In the genomic region with DNA sequence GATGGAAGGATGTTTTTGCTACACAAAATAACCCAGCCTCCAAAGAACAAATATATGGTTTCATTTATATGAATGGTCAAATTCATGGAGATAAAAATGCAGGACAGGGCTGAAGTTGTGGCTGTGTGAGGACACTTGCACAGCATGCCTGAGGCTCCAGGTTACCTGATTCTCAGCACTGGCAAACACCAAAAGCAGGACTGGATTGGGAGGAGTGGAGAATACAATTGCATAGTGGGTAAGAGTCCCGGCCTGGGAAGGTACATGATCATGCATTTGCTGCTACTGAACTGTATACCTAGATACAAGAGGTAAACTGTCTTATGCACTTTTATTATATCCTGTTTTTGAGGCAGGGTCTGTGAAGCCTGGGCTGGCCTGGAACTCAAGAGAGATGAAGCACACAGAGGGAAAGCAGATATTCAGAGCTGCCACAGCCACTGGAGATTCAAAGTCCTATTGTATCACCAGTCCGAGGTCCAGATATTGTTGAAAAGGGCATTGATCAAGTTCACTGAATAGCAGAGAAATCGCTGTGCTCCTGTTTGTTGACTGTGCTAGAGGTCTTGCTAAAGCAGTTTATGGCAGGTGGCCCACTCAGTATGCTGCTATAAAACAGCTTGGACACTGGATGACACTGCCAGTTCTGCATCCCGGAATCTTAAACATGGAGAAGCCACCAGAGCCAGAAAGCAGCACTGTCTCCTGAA, we compare ENCODE assay signal across 31 mouse cellular contexts. TPM values are rescaled to one million over a fixed set of nuclear protein-coding genes. Genes with fewer than 3 reads are reported as not detected.
DNase-seq lines count a peak whose midpoint lies in the region; ATAC-seq and TF ChIP-seq lines count a peak whose summit lies in the region.
"Had no signal": no experiment of that assay in that cellular context is flagged by ENCODE, and none has a peak within 500 bp of the region (broad histone marks: within the 10 kb centered on the region; RNA-seq: fewer than 3 reads in every experiment).

No protein-coding gene starts in this region.

- H3K27me3 ChIP-seq in hindbrain, postnatal 0 days (ENCODE audit: insufficient read depth, low read length) = no peaks in the 10 kb centered on the region
- no peaks in the 10 kb centered on the region for H3K27me3 ChIP-seq in hindbrain, embryonic 12.5 days
- no peaks in the 10 kb centered on the region for H3K27me3 ChIP-seq in lung, embryonic 14.5 days (ENCODE audit: insufficient read depth, low read length)
- H3K27me3 ChIP-seq: embryonic facial prominence, embryonic 12.5 days; forebrain, embryonic 15.5 days; hindbrain, embryonic 13.5 days; limb, embryonic 15.5 days had no signal

- peaks cover 34% of the 10 kb centered on the region for H3K36me3 ChIP-seq in hindbrain, postnatal 0 days (ENCODE audit: insufficient read depth, low read length)
- H3K36me3 ChIP-seq in hindbrain, embryonic 12.5 days = peaks cover 44% of the 10 kb centered on the region
- H3K36me3 ChIP-seq in lung, embryonic 14.5 days (ENCODE audit: insufficient read depth) = peaks cover 37% of the 10 kb centered on the region

- H3K4me2 ChIP-seq in hindbrain, postnatal 0 days (ENCODE audit: low read depth, low read length) = no peak overlapping the region
- H3K4me2 ChIP-seq in hindbrain, embryonic 12.5 days (replicated peaks) = no peak overlapping the region
- H3K4me2 ChIP-seq in lung, embryonic 14.5 days = no peak overlapping the region
- H3K4me2 ChIP-seq: embryonic facial prominence, embryonic 12.5 days; forebrain, embryonic 15.5 days; heart, embryonic 11.5 days; hindbrain, embryonic 13.5 days; limb, embryonic 15.5 days had no signal

- 59% methylated on average over 4 of the region's 4 CpGs for WGBS in hindbrain, postnatal 0 days
- 60% methylated on average over 4 of the region's 4 CpGs for WGBS in hindbrain, embryonic 12.5 days
- 60% methylated on average over 4 of the region's 4 CpGs for WGBS in lung, embryonic 14.5 days

- DNase-seq in hindbrain, postnatal 0 days (ENCODE audit: low spot score) = peak; percentile 24
- DNase-seq in lung, embryonic 14.5 days = no peak
- DNase-seq in lung, postnatal 36 days = no peak
- DNase-seq in R1 (ENCODE audit: low read depth, low spot score) = peak; percentile 26
- DNase-seq in brain, adult 2 months (ENCODE audit: low read depth, low spot score) = peak; percentile 43
- no peak for DNase-seq in left cerebral cortex, adult 9 months (ENCODE audit: low spot score in 2 of 2)
- DNase-seq: adrenal gland, adult 2 months; adrenal gland, postnatal 36 days; B cell, adult 2 months; cerebellum, adult 9-11 months; gastrocnemius, adult 2 months; gastrocnemius, postnatal 36 days; heart, adult 18-20 months; heart, postnatal 36 days; kidney, adult 2 months; kidney, postnatal 4 days; layer of hippocampus, postnatal 36 days; lung, adult 2 months; midbrain, embryonic 14.5 days; right cerebral cortex, postnatal 4 days; thymus, adult 2 months; thymus, postnatal 36 days had no signal

- no peak overlapping the region for H3K4me3 ChIP-seq in hindbrain, postnatal 0 days (ENCODE audit: low read length)
- no peak overlapping the region for H3K4me3 ChIP-seq in hindbrain, embryonic 12.5 days
- H3K4me3 ChIP-seq in lung, embryonic 14.5 days (ENCODE audit: low read depth, low read length) = no peak overlapping the region
- H3K4me3 ChIP-seq: embryonic facial prominence, embryonic 12.5 days; forebrain, embryonic 10.5 days; forebrain, embryonic 15.5 days; gastrocnemius, adult 2 months; hindbrain, embryonic 13.5 days; limb, embryonic 10.5 days; limb, embryonic 15.5 days had no signal

- H3K9me3 ChIP-seq in hindbrain, postnatal 0 days (ENCODE audit: low read length) = no peaks in the 10 kb centered on the region
- H3K9me3 ChIP-seq in hindbrain, embryonic 12.5 days (replicated peaks) = no peaks in the 10 kb centered on the region
- H3K9me3 ChIP-seq in lung, embryonic 14.5 days (ENCODE audit: low read depth, low read length) = no peaks in the 10 kb centered on the region
- H3K9me3 ChIP-seq: embryonic facial prominence, embryonic 12.5 days; forebrain, embryonic 10.5 days; forebrain, embryonic 15.5 days; hindbrain, embryonic 13.5 days; limb, embryonic 10.5 days; limb, embryonic 15.5 days had no signal

- H3K27ac ChIP-seq in hindbrain, postnatal 0 days = no peak overlapping the region
- H3K27ac ChIP-seq in hindbrain, embryonic 12.5 days = no peak overlapping the region
- peak overlapping the region; percentile 54 for H3K27ac ChIP-seq in lung, embryonic 14.5 days (ENCODE audit: low read depth)
- H3K27ac ChIP-seq: embryonic facial prominence, embryonic 12.5 days; forebrain, embryonic 10.5 days; forebrain, embryonic 15.5 days; gastrocnemius, adult 2 months; hindbrain, embryonic 13.5 days; limb, embryonic 10.5 days; limb, embryonic 15.5 days had no signal

- 0 out of 2 replicates have a peak, but pooled peaks cover 3% of the 10 kb centered on the region for H3K4me1 ChIP-seq in hindbrain, postnatal 0 days (ENCODE audit: insufficient read depth, low read length)
- peaks cover 6% of the 10 kb centered on the region for H3K4me1 ChIP-seq in hindbrain, embryonic 12.5 days
- H3K4me1 ChIP-seq in lung, embryonic 14.5 days (ENCODE audit: insufficient read depth) = 0 out of 2 replicates have a peak, but pooled peaks cover 3% of the 10 kb centered on the region

- ATAC-seq in hindbrain, postnatal 0 days = no peak
- ATAC-seq in hindbrain, embryonic 12.5 days (ENCODE audit: low FRiP score) = no peak
- ATAC-seq in lung, embryonic 14.5 days (ENCODE audit: insufficient read depth) = no peak
- ATAC-seq: activated CD4-positive, CD25-positive, alpha-beta regulatory T cell, adult 4 months; forebrain, embryonic 15.5 days had no signal

- H3K9ac ChIP-seq in hindbrain, postnatal 0 days (replicated peaks; ENCODE audit: low read length) = no peak overlapping the region
- no peak overlapping the region for H3K9ac ChIP-seq in hindbrain, embryonic 12.5 days
- no peak overlapping the region for H3K9ac ChIP-seq in lung, embryonic 14.5 days
- H3K9ac ChIP-seq: embryonic facial prominence, embryonic 12.5 days; forebrain, embryonic 15.5 days; hindbrain, embryonic 13.5 days; limb, embryonic 15.5 days had no signal

- no peak for TF ChIP-seq CTCF in hindbrain, postnatal 0 days (IDR thresholded peaks at IDR 0.05; ENCODE audit: low read depth)
- no peak for TF ChIP-seq CTCF in lung, embryonic 14.5 days (IDR thresholded peaks at IDR 0.05; ENCODE audit: low read depth)

RNA-seq across cellular contexts. Expression of a gene that starts 3.2 kb away (rescaled TPM):
- total RNA-seq in hindbrain, postnatal 0 days (2014; rRNA removed) = 49.7 and 52.0 TPM in 2 replicates
- polyA plus RNA-seq in hindbrain, postnatal 0 days (2015; fragmentation: Nextera tagmentation; extraction: Ambion mirVana) = 102 and 106 TPM in 2 replicates
- 80.6 and 89.5 TPM in 2 replicates for polyA plus RNA-seq in hindbrain, embryonic 12.5 days (2016; fragmentation: Nextera tagmentation; extraction: Ambion mirVana)
- polyA plus RNA-seq in lung, embryonic 14.5 days (2014; fragmentation: Nextera tagmentation; extraction: Ambion mirVana) = 68.0 and 74.7 TPM in 2 replicates

RNA-seq across cellular contexts. Expression of a gene that starts 15.3 kb away (rescaled TPM):
- total RNA-seq in hindbrain, postnatal 0 days (2014; rRNA removed) = 210 and 220 TPM in 2 replicates
- 162 and 165 TPM in 2 replicates for polyA plus RNA-seq in hindbrain, postnatal 0 days (2015; fragmentation: Nextera tagmentation; extraction: Ambion mirVana)
- polyA plus RNA-seq in hindbrain, embryonic 12.5 days (2016; fragmentation: Nextera tagmentation; extraction: Ambion mirVana) = 203 and 218 TPM in 2 replicates
- polyA plus RNA-seq in lung, embryonic 14.5 days (2014; fragmentation: Nextera tagmentation; extraction: Ambion mirVana) = 103 and 109 TPM in 2 replicates

RNA-seq across cellular contexts. Expression of a gene that starts 18.1 kb away (rescaled TPM):
- 111 and 119 TPM in 2 replicates for total RNA-seq in hindbrain, postnatal 0 days (2014; rRNA removed)
- 177 and 178 TPM in 2 replicates for polyA plus RNA-seq in hindbrain, postnatal 0 days (2015; fragmentation: Nextera tagmentation; extraction: Ambion mirVana)
- 292 and 310 TPM in 2 replicates for polyA plus RNA-seq in hindbrain, embryonic 12.5 days (2016; fragmentation: Nextera tagmentation; extraction: Ambion mirVana)
- 232 and 240 TPM in 2 replicates for polyA plus RNA-seq in lung, embryonic 14.5 days (2014; fragmentation: Nextera tagmentation; extraction: Ambion mirVana)

RNA-seq across cellular contexts. Expression of a gene that starts 20.2 kb away (rescaled TPM):
- 27.7 and 28.1 TPM in 2 replicates for total RNA-seq in hindbrain, postnatal 0 days (2014; rRNA removed)
- 88.9 and 93.6 TPM in 2 replicates for polyA plus RNA-seq in hindbrain, postnatal 0 days (2015; fragmentation: Nextera tagmentation; extraction: Ambion mirVana)
- polyA plus RNA-seq in hindbrain, embryonic 12.5 days (2016; fragmentation: Nextera tagmentation; extraction: Ambion mirVana) = 5.8 and 13.4 TPM in 2 replicates
- polyA plus RNA-seq in lung, embryonic 14.5 days (2014; fragmentation: Nextera tagmentation; extraction: Ambion mirVana) = 28.0 and 33.9 TPM in 2 replicates

RNA-seq across cellular contexts. Expression of a gene that starts 20.2 kb away (rescaled TPM):
- 5.2 and 10.9 TPM in 2 replicates for total RNA-seq in hindbrain, postnatal 0 days (2014; rRNA removed)
- 37.9 and 41.4 TPM in 2 replicates for polyA plus RNA-seq in hindbrain, postnatal 0 days (2015; fragmentation: Nextera tagmentation; extraction: Ambion mirVana)
- 15.3 and 16.4 TPM in 2 replicates for polyA plus RNA-seq in hindbrain, embryonic 12.5 days (2016; fragmentation: Nextera tagmentation; extraction: Ambion mirVana)
- polyA plus RNA-seq in lung, embryonic 14.5 days (2014; fragmentation: Nextera tagmentation; extraction: Ambion mirVana) = 27.3 and 32.2 TPM in 2 replicates

Comparison
In these comparisons a context has a peak if more than half of its experiments do, and no peak if none do; other contexts are left out.
1. DNase-seq: peak in hindbrain, postnatal 0 days (single experiment), R1 (single experiment) and brain, adult 2 months (single experiment); none in lung, embryonic 14.5 days (single experiment), lung, postnatal 36 days (single experiment) and left cerebral cortex, adult 9 months (0 of 2).